Mouse (Mus musculus) forebrain, embryonic 12.5 days (tissue): Measurements from ENCODE around the gene Hmcn2. TPM values are rescaled to one million over a fixed set of nuclear protein-coding genes. Genes with fewer than 3 reads are reported as not detected.

Experiments
- ATAC-seq: fragments of 200-750 bp; cut with Nextera tagmentation; 2 replicates; pipeline ENCODE4 v1.8.0; 2017; ENCODE audit warnings: moderate TSS enrichment; ENCODE audit not compliant: low FRiP score
- H3K27ac ChIP-seq: fragments of 300-500 bp; sonication (generic); 2 replicates; pipeline ENCODE4 v1.5.1; 2016; ENCODE audit warnings: mild to moderate bottlenecking
- H3K27me3 ChIP-seq: fragments of 300-500 bp; sonication (generic); 2 replicates; pipeline ENCODE4 v1.6.1; 2016; ENCODE audit warnings: mild to moderate bottlenecking
- H3K36me3 ChIP-seq: fragments of 300-500 bp; sonication (generic); replicated peaks from 2 replicates; pipeline ENCODE4 v1.6.1; 2016; ENCODE audit warnings: mild to moderate bottlenecking
- H3K4me1 ChIP-seq: fragments of 300-500 bp; sonication (generic); 2 replicates; pipeline ENCODE4 v1.6.1; 2016
- H3K4me2 ChIP-seq: fragments of 300-500 bp; sonication (generic); 2 replicates; pipeline ENCODE4 v1.6.1; 2016; ENCODE audit warnings: mild to moderate bottlenecking, moderate library complexity
- H3K4me3 ChIP-seq: fragments of 300-500 bp; sonication (generic); replicated peaks from 2 replicates; pipeline ENCODE4 v1.5.1; 2016; ENCODE audit warnings: mild to moderate bottlenecking
- H3K9ac ChIP-seq: fragments of 300-500 bp; sonication (generic); 2 replicates; pipeline ENCODE4 v1.6.1; 2016; ENCODE audit warnings: mild to moderate bottlenecking
- H3K9me3 ChIP-seq: fragments of 300-500 bp; sonication (generic); 2 replicates; pipeline ENCODE4 v1.6.1; 2016
- WGBS: fragments of 180-500 bp; shearing (Covaris S2); methylation state at CpG from one replicate; pipeline ENCODE4 v1.1.7; 2016; 5-methylcytosine and 5-hydroxymethylcytosine counted together
- polyA plus RNA-seq: library from polyadenylated mRNA; unstranded; fragments of >200 nt; fragmentation: Nextera tagmentation; extraction: Ambion mirVana; gene quantifications from 2 replicates; pipeline ENCODE4 v1.2.1, GENCODE M21; 2016

Hmcn2 gene
- polyA plus RNA-seq, 1 experiment from 2014 or later = 0.08 TPM

DNA sequence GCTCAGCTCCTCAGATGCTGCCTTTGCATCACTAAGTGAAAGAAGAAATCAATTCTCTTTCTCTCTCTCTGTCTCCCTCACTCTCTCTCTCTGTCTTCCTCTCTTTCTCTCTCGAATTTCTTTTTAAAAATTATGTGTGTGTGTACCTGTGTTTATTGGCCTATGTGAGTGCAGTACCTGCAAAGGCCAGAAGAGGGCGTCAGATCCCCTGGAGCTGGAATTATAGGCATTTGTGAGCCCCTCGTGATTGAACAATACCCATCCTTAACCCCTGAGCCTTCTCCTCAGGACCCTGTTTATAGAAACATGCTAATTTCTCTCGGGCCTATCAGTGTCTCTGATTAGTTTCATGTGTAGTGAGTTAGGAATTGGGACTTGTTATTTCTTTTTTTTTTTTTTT is 6.0 kb upstream of the Hmcn2 start:
- Histone ChIP-seq H3K4me3 (no peak overlapping the region), H3K27ac (no peak overlapping the region), H3K27me3 (peaks cover 23% of the 10 kb centered on the region), H3K4me1 (no peaks in the 10 kb centered on the region), H3K4me2 (no peak overlapping the region), H3K9me3 (no peaks in the 10 kb centered on the region), H3K36me3 (no peaks in the 10 kb centered on the region), H3K9ac (no peak overlapping the region)
- WGBS = 64% methylated on average over 4 of the region's 4 CpGs
- no peak for ATAC-seq

DNA sequence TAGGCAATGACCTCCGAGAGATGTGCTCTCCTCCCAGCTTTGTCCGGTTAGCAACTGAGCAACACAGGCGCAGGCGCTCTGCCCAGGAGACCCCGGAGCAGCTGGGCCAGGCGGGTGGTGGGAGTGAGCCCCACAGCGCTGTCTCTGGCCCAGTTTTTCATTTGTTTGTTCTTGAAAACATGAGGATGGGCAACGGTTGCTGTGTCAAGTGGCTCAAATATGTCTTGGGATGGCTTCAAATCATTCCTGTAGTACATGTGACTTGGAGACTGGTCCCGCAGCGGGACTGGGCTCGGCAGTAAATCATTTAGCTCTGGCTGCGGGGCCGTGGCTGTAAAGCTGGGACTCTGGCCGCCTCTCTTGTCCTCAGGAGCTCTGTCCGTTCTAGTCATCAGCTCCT is 4.7 kb upstream of the Hmcn2 start:
- Histone ChIP-seq H3K27me3 (peaks cover 36% of the 10 kb centered on the region), H3K27ac (no peak overlapping the region), H3K4me2 (no peak overlapping the region), H3K9me3 (no peaks in the 10 kb centered on the region), H3K36me3 (no peaks in the 10 kb centered on the region), H3K9ac (no peak overlapping the region), H3K4me3 (no peak overlapping the region), H3K4me1 (peaks cover 7% of the 10 kb centered on the region; the same call in 1 of the 2 replicates)
- ATAC-seq = no peak
- WGBS = 72% methylated on average over 15 of the region's 15 CpGs

DNA sequence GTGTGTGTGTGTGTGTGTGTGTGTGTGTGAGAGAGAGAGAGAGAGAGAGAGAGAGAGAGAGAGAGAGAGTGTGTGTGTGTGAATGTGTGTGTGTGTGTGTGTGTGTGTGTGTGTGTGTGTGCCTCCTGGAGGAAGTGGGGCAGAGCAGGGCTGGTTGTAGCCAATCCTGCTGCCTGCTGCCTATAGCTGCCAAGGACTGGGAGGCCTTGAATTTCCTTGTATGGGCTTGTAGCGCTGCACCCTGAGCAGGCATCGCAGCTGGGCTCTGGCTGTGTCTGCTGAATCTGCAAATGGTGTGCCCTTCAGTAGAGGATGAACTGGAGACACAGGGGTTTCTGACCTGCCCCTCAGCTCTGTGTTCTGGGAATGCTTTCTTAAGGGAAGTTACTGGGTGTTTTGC is 3.9 kb downstream of the Hmcn2 start:
- no peak for ATAC-seq
- Histone ChIP-seq H3K36me3 (no peaks in the 10 kb centered on the region), H3K9ac (no peak overlapping the region), H3K9me3 (no peaks in the 10 kb centered on the region), H3K4me3 (no peak overlapping the region), H3K4me2 (no peak overlapping the region), H3K4me1 (peaks cover 7% of the 10 kb centered on the region; the same call in 1 of the 2 replicates), H3K27ac (no peak overlapping the region), H3K27me3 (peaks cover 57% of the 10 kb centered on the region)
- 23% methylated on average over 2 of the region's 2 CpGs for WGBS

DNA sequence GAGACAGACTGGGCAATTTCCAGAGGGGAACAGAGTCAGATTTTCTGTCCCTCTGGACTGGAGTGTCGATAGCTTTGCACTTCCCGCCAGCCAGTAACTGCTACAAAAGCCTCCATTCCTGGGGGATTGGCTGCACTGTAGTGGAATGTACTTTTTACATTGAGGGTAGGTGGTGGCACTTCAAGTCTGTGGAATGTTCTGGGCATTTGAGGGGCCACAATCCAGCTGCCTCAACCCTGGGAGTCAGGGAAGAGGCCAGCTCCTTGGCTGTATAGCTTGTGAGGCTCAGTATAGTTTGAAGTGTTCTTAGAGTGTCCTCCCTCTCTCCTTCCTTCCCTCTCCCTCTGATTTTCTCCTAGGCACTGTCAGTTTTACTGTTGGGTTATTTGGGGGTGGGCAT is 5.0 kb downstream of the Hmcn2 start:
- Histone ChIP-seq H3K9me3 (no peaks in the 10 kb centered on the region), H3K4me3 (no peak overlapping the region), H3K9ac (no peak overlapping the region), H3K4me1 (peaks cover 2% of the 10 kb centered on the region; the same call in 1 of the 2 replicates), H3K4me2 (no peak overlapping the region), H3K27ac (no peak overlapping the region), H3K27me3 (peaks cover 47% of the 10 kb centered on the region), H3K36me3 (no peaks in the 10 kb centered on the region)
- no peak for ATAC-seq
- 74% methylated on average over 2 of the region's 2 CpGs for WGBS

DNA sequence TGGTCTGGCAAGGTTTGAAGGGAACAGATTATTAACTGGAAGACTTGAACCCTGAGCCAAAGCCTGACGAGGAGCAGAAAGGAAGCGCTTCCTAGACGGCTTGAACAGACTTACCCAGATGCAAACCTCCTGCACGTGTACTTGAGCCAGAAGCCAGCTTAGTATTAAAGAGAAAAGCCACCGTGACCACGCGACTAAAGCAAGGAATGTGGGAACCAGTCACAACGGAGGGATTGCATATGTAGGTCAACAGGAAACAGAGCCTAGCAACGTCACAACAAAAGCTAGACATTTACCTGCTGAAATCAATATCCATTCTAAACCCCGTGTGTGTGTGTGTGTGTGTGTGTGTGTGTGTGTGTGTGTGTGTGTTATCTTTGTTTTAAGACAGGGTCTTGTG is 13.0 kb downstream of the Hmcn2 start:
- Histone ChIP-seq H3K27ac (no peak overlapping the region), H3K9me3 (no peaks in the 10 kb centered on the region), H3K36me3 (no peaks in the 10 kb centered on the region), H3K4me1 (no peaks in the 10 kb centered on the region), H3K4me3 (no peak overlapping the region), H3K4me2 (no peak overlapping the region), H3K27me3 (no peaks in the 10 kb centered on the region), H3K9ac (no peak overlapping the region)
- ATAC-seq = no peak
- WGBS = 60% methylated on average over 10 of the region's 10 CpGs

DNA sequence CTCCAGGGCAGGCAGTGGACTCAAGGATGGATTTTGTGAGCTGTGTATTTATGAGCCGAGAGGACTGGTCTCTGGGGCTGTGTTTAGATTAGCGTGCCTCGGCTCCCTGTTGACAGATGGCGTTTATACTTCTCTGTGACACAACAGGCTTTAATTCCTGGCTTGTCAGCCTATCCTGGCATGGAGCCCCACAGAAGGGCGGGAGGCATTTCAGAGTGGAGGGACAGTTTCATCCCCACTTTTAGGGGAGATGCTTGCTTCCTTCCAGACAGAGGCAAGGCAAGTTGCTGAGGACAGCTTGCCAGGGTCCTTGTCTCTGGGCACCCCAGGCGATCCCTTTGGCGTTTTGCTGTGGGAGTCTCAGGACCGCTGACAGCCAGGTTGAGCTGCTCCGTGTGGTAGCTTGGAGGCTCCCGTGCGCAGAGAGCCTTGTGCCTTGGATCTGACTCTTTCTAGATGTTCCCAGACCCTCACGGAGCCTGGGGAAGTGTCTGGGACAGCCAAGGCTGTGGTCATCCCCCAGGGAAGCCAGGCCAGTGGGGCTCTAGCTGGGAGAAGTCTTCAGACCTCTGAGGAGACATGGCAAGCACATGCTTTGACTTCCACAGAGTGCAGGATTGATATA is 23.6 kb downstream of the Hmcn2 start:
- WGBS = 67% methylated on average over 12 of the region's 12 CpGs
- Histone ChIP-seq H3K9me3 (no peaks in the 10 kb centered on the region), H3K4me3 (no peak overlapping the region), H3K36me3 (no peaks in the 10 kb centered on the region), H3K4me1 (no peaks in the 10 kb centered on the region), H3K27ac (no peak overlapping the region), H3K4me2 (no peak overlapping the region), H3K9ac (no peak overlapping the region; the same call in 1 of the 2 replicates), H3K27me3 (no peaks in the 10 kb centered on the region)
- no peak for ATAC-seq

DNA sequence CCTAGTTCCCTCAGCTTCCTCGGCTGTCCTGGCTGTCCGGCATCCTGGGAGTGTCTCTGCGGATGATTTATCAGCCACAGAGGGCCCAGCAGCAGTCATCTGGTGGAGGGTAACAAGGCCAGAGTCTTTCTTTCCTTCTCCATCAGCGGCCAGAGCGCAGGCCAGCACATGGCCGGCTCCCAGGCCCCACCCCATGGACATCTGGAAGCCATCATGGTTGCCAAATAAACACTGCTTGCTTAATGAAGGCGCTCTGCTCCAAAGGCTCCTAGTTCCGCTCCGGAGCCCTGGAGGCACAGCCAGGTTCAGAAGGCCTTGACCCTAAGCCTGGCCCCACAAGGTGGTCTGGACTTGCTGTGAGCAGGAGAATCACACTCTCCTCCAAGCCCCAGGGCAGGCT is 25.6 kb downstream of the Hmcn2 start:
- Histone ChIP-seq H3K36me3 (no peaks in the 10 kb centered on the region), H3K4me2 (no peak overlapping the region), H3K9ac (no peak overlapping the region), H3K4me3 (no peak overlapping the region), H3K27me3 (no peaks in the 10 kb centered on the region), H3K9me3 (no peaks in the 10 kb centered on the region), H3K4me1 (no peaks in the 10 kb centered on the region), H3K27ac (no peak overlapping the region)
- WGBS = 88% methylated on average over 9 of the region's 9 CpGs
- ATAC-seq = no peak

DNA sequence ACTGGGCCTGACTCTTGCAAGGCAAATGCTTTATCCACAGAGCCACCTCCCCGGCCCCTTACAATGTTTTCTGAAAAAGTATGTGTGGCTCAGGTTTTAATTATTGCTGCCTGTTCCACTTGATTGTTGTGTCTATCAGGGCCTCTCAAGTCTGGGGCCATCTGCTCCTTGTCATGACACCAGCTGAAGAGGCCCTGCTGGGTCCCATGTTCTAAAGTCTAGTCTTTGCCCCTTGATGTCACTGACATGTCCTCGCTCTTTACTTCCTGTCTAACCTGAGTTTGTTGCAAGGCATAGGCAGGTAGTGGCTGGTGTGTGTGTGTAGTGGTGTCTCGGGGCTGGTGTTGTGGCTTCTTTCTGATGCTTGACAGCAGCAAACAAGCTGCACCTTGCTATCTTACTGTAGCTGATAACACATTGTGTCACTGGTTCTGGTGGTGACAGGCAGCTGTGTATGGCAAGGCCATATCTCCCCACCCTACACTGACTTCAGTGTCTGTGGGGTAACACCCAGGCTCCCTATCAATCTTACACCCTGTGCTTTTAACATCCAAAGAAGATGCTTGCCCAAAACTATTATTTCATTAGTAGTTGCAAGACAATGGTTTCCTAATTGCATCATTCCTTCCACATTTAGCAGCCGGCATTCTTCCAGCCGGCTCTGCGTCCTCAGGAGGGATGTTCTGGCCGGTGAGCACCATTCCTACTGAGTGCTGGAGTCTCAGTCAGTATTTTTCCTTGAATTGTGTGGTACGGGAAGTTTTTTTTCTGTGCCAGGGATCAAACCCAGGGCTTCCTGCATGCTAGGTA is 27.7 kb downstream of the Hmcn2 start:
- no peak for ATAC-seq
- no peak overlapping the region for H3K4me3 ChIP-seq
- no peak overlapping the region for H3K4me2 ChIP-seq
- H3K9ac ChIP-seq = no peak overlapping the region
- H3K27me3 ChIP-seq = no peaks in the 10 kb centered on the region
- no peaks in the 10 kb centered on the region for H3K9me3 ChIP-seq
- H3K36me3 ChIP-seq = no peaks in the 10 kb centered on the region
- no peaks in the 10 kb centered on the region for H3K4me1 ChIP-seq
- H3K27ac ChIP-seq = no peak overlapping the region
- 81% methylated on average over 8 of the region's 8 CpGs for WGBS

DNA sequence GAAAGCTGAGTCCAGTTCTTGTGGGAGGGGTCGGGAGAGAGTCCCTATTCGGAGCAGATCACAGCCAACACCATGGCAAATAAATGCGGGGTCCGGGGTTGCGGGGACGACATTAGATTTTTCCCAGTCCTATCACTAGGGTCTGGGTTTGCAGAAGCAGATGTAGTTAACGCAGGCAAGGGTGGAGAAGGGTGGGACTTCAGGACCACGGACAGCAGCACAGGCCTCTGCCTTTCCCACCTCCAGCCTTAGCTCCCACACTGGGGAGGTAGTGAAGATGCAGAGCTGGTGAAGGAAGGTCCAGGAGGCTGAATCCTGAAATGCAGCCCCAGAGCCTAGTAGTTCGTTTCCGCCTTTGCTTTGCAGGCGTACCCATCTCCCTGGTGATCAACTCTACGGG is 31.9 kb downstream of the Hmcn2 start:
- H3K4me1 ChIP-seq = no peaks in the 10 kb centered on the region
- no peak overlapping the region for H3K9ac ChIP-seq
- H3K4me3 ChIP-seq = no peak overlapping the region
- ATAC-seq = no peak
- WGBS = 37% methylated on average over 12 of the region's 12 CpGs
- no peak overlapping the region for H3K27ac ChIP-seq
- H3K36me3 ChIP-seq = no peaks in the 10 kb centered on the region
- H3K9me3 ChIP-seq = no peaks in the 10 kb centered on the region
- H3K27me3 ChIP-seq = 0 out of 2 replicates have a peak, but pooled peaks cover 7% of the 10 kb centered on the region
- no peak overlapping the region for H3K4me2 ChIP-seq

DNA sequence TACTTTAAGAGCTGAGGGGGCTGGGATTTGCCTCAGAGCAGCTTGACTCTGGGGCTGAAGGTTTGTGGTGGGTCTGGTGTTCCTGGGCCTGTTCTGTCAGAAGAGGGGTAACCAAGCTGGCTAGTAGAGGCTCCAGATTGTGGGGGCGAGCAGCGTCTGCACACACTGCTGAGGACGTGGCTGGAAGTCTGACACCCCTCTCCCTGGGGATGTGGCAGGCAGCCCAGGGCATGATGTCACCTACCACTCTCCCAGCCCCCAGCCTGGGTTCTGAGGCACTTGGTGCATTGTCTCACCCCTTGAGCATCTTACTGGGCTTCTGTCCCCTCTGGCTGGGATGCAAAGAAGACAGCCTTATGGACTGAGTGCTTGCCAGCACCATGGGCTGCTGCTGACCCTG is 34.2 kb downstream of the Hmcn2 start:
- Histone ChIP-seq H3K4me3 (no peak overlapping the region), H3K9me3 (no peaks in the 10 kb centered on the region), H3K27ac (no peak overlapping the region), H3K4me1 (no peaks in the 10 kb centered on the region), H3K4me2 (no peak overlapping the region), H3K36me3 (no peaks in the 10 kb centered on the region), H3K27me3 (peaks cover 13% of the 10 kb centered on the region; the same call in 1 of the 2 replicates), H3K9ac (no peak overlapping the region)
- WGBS = 84% methylated on average over 3 of the region's 3 CpGs
- ATAC-seq = no peak

DNA sequence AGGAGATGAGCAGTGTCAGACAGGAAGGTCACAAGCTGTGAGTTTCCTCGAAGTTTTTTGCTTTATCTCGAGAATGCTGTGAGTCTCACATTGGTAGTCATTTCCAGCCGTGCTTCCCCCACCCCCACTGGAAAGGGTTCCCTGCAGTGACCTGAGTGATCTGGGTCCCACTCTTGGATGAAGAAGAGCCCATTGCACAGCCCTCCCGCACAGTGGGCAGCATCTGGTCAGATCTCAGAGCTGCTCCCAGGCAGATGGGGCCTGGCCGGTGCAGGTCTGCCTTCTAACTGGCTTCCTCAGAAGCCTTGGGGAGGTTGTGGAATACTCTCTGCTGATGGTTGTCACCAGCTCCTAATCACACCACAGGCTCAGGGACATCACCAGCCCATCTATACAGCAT is 34.6 kb downstream of the Hmcn2 start:
- Histone ChIP-seq H3K9ac (no peak overlapping the region), H3K27me3 (peaks cover 13% of the 10 kb centered on the region; the same call in 1 of the 2 replicates), H3K4me2 (no peak overlapping the region), H3K4me3 (no peak overlapping the region), H3K36me3 (no peaks in the 10 kb centered on the region), H3K27ac (no peak overlapping the region), H3K9me3 (no peaks in the 10 kb centered on the region), H3K4me1 (no peaks in the 10 kb centered on the region)
- WGBS = 75% methylated on average over 5 of the region's 5 CpGs
- ATAC-seq = no peak

DNA sequence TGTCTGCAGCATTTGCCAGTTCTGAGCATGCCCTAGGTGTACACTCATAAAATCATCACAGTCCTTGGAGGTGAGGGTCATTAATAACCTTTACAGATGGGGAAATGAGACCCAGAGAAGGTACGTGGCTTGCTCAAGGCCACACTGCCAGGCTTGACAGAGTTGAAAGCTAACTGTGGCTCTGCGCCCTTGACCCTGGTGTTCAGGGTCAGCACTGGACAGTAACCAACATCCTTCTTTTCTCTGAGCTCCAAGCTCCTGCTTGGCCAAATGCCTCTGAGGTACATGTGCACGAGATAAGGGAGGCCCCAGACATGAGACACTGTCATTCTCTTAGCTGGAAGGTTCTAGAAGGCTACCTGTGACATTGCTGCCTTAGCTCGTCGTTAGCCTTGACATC is 42.6 kb downstream of the Hmcn2 start:
- no peak overlapping the region for H3K4me3 ChIP-seq
- ATAC-seq = no peak
- no peaks in the 10 kb centered on the region for H3K36me3 ChIP-seq
- no peak overlapping the region for H3K9ac ChIP-seq
- no peak overlapping the region for H3K27ac ChIP-seq
- WGBS = 88% methylated on average over 5 of the region's 5 CpGs
- H3K27me3 ChIP-seq = peaks cover 6% of the 10 kb centered on the region; the same call in 1 of the 2 replicates
- H3K4me2 ChIP-seq = no peak overlapping the region
- H3K9me3 ChIP-seq = no peaks in the 10 kb centered on the region
- H3K4me1 ChIP-seq = no peaks in the 10 kb centered on the region

DNA sequence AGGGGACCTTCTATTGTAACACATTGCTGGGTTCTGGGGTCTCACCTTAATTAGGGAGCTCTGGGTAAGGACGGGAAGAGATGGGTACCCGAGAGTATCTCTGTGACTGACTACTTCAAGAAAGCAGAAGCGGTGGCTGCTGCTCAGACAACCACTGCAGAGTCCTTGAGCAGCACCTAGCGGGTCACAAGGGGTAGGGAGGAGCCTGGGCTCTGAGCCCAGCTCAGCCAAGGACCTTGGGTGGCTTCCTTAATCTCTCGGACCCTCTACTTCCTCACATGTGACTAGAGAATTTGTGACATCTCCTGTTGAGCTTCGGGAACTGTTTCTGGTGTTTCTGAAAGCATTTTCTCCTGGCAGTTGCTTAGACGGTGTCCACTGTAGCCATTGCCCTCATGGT is 45.1 kb downstream of the Hmcn2 start:
- Histone ChIP-seq H3K9me3 (no peaks in the 10 kb centered on the region), H3K9ac (no peak overlapping the region), H3K36me3 (no peaks in the 10 kb centered on the region), H3K27ac (no peak overlapping the region), H3K27me3 (no peaks in the 10 kb centered on the region), H3K4me3 (no peak overlapping the region), H3K4me2 (no peak overlapping the region), H3K4me1 (no peaks in the 10 kb centered on the region)
- 77% methylated on average over 7 of the region's 7 CpGs for WGBS
- no peak for ATAC-seq
